16 mouse cellular contexts compared by ENCODE assay signal in the genomic region with DNA sequence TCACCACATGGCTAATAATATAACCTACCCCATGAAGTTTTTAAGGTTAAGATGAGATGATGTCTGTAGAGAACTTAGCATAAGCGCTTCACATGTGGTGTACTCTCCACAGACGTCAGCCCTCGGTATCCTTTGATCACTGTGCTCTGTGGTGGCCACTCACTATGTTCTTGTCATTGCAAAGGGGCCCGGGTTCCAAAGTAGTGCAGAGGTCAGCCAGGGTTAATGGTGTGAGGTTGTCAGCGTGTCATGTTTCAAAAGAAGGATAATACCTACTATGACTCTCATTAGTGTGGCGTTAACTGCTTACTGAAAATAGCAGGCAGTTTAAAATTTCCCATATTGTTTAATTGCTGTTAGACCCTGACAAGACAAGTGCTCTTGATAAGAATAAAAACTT.
"Had no signal": no experiment of that assay in that cellular context is flagged by ENCODE, and none has a peak within 500 bp of the region (broad histone marks: within the 10 kb centered on the region; RNA-seq: fewer than 3 reads in every experiment).

No protein-coding gene starts in this region.

- H3K4me1 ChIP-seq: liver, embryonic 15.5 days; midbrain, embryonic 15.5 days had no signal

- H3K9ac ChIP-seq: liver, embryonic 15.5 days; midbrain, embryonic 15.5 days; neural tube, embryonic 13.5 days; stomach, embryonic 15.5 days had no signal

- H3K27ac ChIP-seq: kidney, postnatal 0 days; liver, embryonic 15.5 days; midbrain, embryonic 15.5 days; neural tube, embryonic 13.5 days; stomach, embryonic 15.5 days had no signal

- H3K27me3 ChIP-seq: liver, embryonic 15.5 days; midbrain, embryonic 15.5 days; neural tube, embryonic 13.5 days; stomach, embryonic 15.5 days had no signal

- H3K9me3 ChIP-seq: liver, embryonic 15.5 days; midbrain, embryonic 15.5 days; neural tube, embryonic 13.5 days; stomach, embryonic 15.5 days had no signal

- H3K4me2 ChIP-seq: liver, embryonic 11.5 days; liver, embryonic 15.5 days; midbrain, embryonic 11.5 days; midbrain, embryonic 15.5 days; neural tube, embryonic 13.5 days; stomach, embryonic 15.5 days had no signal

- DNase-seq: kidney, adult 9 months; kidney, postnatal 36 days; layer of hippocampus, adult 9-11 months; layer of hippocampus, postnatal 36 days; lung, adult 2 months; lung, postnatal 36 days; right cerebral cortex, postnatal 14 days; thymus, postnatal 36 days had no signal

- ATAC-seq: lung, postnatal 0 days; midbrain, embryonic 15.5 days had no signal

- H3K4me3 ChIP-seq: liver, embryonic 15.5 days; midbrain, embryonic 15.5 days; neural tube, embryonic 13.5 days; stomach, embryonic 15.5 days had no signal
